Mouse (Mus musculus): Measurements from ENCODE around the gene Srrd. TPM values are rescaled to one million over a fixed set of nuclear protein-coding genes. Genes with fewer than 3 reads are reported as not detected.

Srrd gene
- polyA plus RNA-seq, 1 experiment from 2014 or later, result 53.8 TPM

DNA sequence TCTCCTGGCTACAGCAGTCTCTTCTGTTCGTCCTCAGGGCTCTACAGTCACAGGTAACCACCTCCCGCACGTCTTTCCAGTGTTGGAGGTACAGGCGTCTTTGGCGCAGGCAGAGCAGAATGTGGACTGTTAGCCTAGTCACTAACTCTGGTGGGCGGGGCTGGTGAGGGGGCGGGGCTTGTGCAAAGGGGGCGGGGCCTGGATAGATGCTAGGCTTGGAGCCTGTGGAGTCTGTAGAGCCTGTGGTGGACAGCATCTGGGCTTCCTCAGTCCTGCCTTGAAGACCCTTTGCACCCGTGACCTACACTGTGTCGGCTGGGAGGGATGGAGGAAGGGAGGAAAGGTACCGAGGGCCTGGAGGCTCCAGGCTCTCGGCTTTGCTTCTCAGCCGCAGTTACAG is 13.1 kb upstream of the Srrd start, which contains the start of gene Gm6583:
TSS of gene Gm6583 (minus strand) at position 124 of the 400 bp plus-strand sequence.
- no peaks in the 10 kb centered on the region for H3K9me3 ChIP-seq
- no peak for ATAC-seq
- 67% methylated on average over 13 of the region's 13 CpGs for WGBS

GRCm38 (mm10) chr5:112355493-112355892 is 12.7 kb upstream of the Srrd start:
- WGBS, result 88% methylated on average over 6 of the region's 6 CpGs
- no peak overlapping the region for H3K27ac ChIP-seq

More for the DNA sequence above, 13.1 kb upstream of the Srrd start, which contains the start of gene Gm6583:
- Histone ChIP-seq H3K4me1 (replicated peaks) (no peaks in the 10 kb centered on the region), H3K4me3 (replicated peaks) (no peak within 1 kb of the TSS), H3K27ac (no peak within 1 kb of the TSS), H3K4me2 (replicated peaks) (no peak within 1 kb of the TSS), H3K36me3 (peaks cover 76% of the 10 kb centered on the region), H3K27me3 (no peaks in the 10 kb centered on the region), H3K9ac (replicated peaks) (no peak within 1 kb of the TSS)

GRCm38 (mm10) chr5:112349169-112349568 is 6.3 kb upstream of the Srrd start:
- WGBS, result 95% methylated on average over 8 of the region's 8 CpGs

More at GRCm38 (mm10) chr5:112355493-112355892, 12.7 kb upstream of the Srrd start:
- H3K9me3 ChIP-seq, result no peaks in the 10 kb centered on the region
- H3K4me1 ChIP-seq (replicated peaks), result no peaks in the 10 kb centered on the region
- H3K36me3 ChIP-seq, result peaks cover 80% of the 10 kb centered on the region
- no peaks in the 10 kb centered on the region for H3K27me3 ChIP-seq
- H3K4me3 ChIP-seq (replicated peaks), result no peak overlapping the region
- no peak for ATAC-seq
- H3K9ac ChIP-seq (replicated peaks), result no peak overlapping the region
- no peak overlapping the region for H3K4me2 ChIP-seq (replicated peaks)

DNA sequence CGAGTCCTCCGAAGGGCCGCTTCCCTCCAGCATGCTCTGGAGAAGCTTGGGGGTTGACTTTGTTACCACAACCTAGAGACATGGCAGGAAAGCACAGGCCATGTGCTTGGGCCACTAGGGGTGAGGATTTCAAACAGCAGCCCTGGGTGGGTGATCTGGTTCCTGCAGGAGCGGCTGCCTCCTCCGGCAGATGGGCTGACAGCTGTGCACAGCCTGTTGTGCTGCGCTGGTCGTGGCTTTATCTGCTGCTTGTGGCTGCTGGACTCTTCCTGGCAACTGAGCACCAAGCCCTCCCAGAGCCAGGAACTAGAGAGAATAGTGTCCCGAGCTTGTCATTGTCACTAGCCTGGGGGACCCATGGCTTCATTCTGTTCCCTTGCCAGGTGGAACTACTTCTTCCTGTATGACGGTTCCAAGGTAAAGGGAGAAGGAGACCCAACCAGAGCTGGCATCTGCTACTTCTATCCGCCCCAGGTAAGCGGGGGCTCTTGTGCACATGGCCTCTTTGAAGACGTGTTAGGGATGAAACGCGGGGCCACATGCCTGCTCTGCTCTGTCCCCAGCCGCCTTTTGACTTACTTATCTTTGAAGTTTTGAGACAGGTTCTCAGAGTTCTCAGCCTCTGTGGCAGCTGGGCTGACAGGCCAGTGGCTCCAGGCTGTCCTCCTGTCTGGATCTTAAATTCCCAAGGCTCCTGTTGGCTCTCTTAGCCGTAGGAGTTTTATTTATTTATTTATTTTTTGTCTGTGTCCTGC is 3.5 kb upstream of the Srrd start:
- ATAC-seq, result no peak
- Histone ChIP-seq H3K9me3 (no peaks in the 10 kb centered on the region), H3K4me2 (replicated peaks) (no peak overlapping the region; the same call in 1 of the 2 replicates), H3K9ac (replicated peaks) (peak overlapping the region; percentile 51), H3K4me1 (replicated peaks) (peaks cover 43% of the 10 kb centered on the region), H3K27ac (no peak overlapping the region), H3K36me3 (peaks cover 47% of the 10 kb centered on the region), H3K27me3 (no peaks in the 10 kb centered on the region), H3K4me3 (replicated peaks) (no peak overlapping the region)
- WGBS, result 89% methylated on average over 16 of the region's 16 CpGs

More at GRCm38 (mm10) chr5:112349169-112349568, 6.3 kb upstream of the Srrd start:
- ATAC-seq, result no peak
- no peaks in the 10 kb centered on the region for H3K9me3 ChIP-seq
- no peak overlapping the region for H3K4me2 ChIP-seq (replicated peaks)
- H3K27me3 ChIP-seq, result no peaks in the 10 kb centered on the region
- H3K4me3 ChIP-seq (replicated peaks), result no peak overlapping the region
- H3K9ac ChIP-seq (replicated peaks), result no peak overlapping the region
- H3K36me3 ChIP-seq, result peaks cover 71% of the 10 kb centered on the region
- H3K4me1 ChIP-seq (replicated peaks), result peaks cover 22% of the 10 kb centered on the region
- H3K27ac ChIP-seq, result no peak overlapping the region

- no peak overlapping the region for H3K4me3 ChIP-seq (replicated peaks)
- peaks cover 36% of the 10 kb centered on the region for H3K36me3 ChIP-seq
- no peaks in the 10 kb centered on the region for H3K27me3 ChIP-seq
- H3K9me3 ChIP-seq, result no peaks in the 10 kb centered on the region
- no peak for ATAC-seq
- WGBS, result 81% methylated on average over 6 of the region's 6 CpGs
- peak overlapping the region; percentile 36; the same call in 1 of the 2 replicates for H3K9ac ChIP-seq (replicated peaks)
- H3K4me2 ChIP-seq (replicated peaks), result no peak overlapping the region
- no peak overlapping the region for H3K27ac ChIP-seq
- peaks cover 43% of the 10 kb centered on the region for H3K4me1 ChIP-seq (replicated peaks)
These were observed 1.5 kb upstream of the Srrd start for GRCm38 (mm10) chr5:112344092-112344960.

- Histone ChIP-seq H3K36me3 (peaks cover 35% of the 10 kb centered on the region), H3K27ac (peak overlapping the region; percentile 55), H3K9me3 (no peaks in the 10 kb centered on the region), H3K27me3 (no peaks in the 10 kb centered on the region), H3K4me3 (replicated peaks) (peak overlapping the region; percentile 85), H3K4me2 (replicated peaks) (peak overlapping the region; percentile 84), H3K9ac (replicated peaks) (peak overlapping the region; percentile 89), H3K4me1 (replicated peaks) (peaks cover 43% of the 10 kb centered on the region)
- peak; percentile 86 for ATAC-seq
- WGBS, result under 1% methylated on average over 19 of the region's 24 CpGs
These were observed 360 bp upstream of the Srrd start for GRCm38 (mm10) chr5:112343205-112343595.

DNA sequence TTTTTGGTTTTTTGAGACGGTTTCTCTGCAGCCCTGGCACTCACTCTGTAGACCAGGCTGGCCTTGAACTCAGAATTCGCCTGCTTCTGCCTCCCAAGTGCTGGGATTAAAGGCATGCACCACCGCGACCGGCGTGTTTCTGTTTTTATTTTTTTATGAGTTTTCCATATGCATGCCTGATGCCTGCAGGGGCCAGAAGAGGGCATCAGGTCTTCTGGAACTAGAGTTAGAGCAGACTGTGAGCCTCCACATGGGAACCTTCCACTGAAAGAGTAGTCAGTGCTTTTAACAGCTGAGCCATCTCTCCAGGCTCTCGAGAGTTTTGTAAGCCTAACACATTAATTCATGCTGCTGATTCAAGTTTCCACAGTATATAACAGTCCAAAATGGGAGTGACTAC is 3.6 kb downstream of the Srrd start:
- Histone ChIP-seq H3K4me1 (replicated peaks) (peaks cover 21% of the 10 kb centered on the region), H3K9ac (replicated peaks) (no peak overlapping the region), H3K4me3 (replicated peaks) (no peak overlapping the region), H3K36me3 (peaks cover 57% of the 10 kb centered on the region), H3K27ac (no peak overlapping the region), H3K9me3 (no peaks in the 10 kb centered on the region), H3K4me2 (replicated peaks) (no peak overlapping the region), H3K27me3 (no peaks in the 10 kb centered on the region)
- no peak for ATAC-seq
- WGBS, result 63% methylated on average over 7 of the region's 7 CpGs

DNA sequence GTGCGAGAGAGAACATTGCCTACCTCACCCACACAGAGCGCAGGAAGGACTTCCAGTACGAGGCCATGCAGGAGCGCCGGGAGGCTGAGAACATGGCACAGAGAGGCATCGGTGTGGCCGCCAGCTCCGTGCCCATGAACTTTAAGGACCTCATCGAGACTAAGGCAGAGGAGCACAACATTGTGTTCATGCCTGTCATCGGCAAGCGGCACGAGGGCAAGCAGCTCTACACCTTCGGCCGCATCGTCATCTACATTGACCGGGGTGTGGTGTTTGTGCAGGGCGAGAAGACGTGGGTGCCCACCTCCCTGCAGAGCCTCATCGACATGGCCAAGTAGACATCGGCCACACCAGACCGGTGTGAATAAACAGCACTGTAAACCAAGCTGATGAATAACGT is 5.8 kb downstream of the Srrd start:
- Histone ChIP-seq H3K9ac (replicated peaks) (no peak overlapping the region), H3K27me3 (no peaks in the 10 kb centered on the region), H3K27ac (no peak overlapping the region), H3K4me1 (replicated peaks) (peaks cover 5% of the 10 kb centered on the region), H3K4me2 (replicated peaks) (no peak overlapping the region), H3K36me3 (peaks cover 80% of the 10 kb centered on the region), H3K4me3 (replicated peaks) (no peak overlapping the region), H3K9me3 (no peaks in the 10 kb centered on the region)
- WGBS, result 94% methylated on average over 22 of the region's 22 CpGs
- no peak for ATAC-seq

DNA sequence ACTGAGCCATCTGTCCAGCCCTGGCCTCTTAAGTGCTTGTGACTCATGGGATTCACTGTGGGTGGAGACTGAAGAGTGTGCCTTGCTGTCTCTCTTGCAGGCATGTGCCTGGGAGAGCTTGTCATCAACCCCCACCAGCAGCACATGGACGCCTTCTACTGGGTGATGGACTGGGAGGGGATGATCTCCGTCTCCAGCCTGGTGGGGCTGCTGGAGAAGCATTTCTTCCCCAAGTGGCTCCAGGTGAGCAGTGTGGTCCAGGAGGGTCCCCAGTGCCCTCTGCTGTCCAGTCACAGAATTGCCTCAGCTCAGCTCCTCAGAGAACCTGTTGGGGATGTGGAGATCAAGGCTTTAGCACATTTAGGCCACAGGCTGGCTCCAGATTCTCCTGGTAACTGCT is 7.4 kb downstream of the Srrd start:
- ATAC-seq, result peak; percentile 34
- no peaks in the 10 kb centered on the region for H3K9me3 ChIP-seq
- no peak overlapping the region for H3K27ac ChIP-seq
- no peaks in the 10 kb centered on the region for H3K27me3 ChIP-seq
- WGBS, result 28% methylated on average over 2 of the region's 2 CpGs
- no peak overlapping the region for H3K4me2 ChIP-seq (replicated peaks)
- no peak overlapping the region for H3K4me3 ChIP-seq (replicated peaks)
- no peak overlapping the region for H3K9ac ChIP-seq (replicated peaks)
- H3K36me3 ChIP-seq, result peaks cover 95% of the 10 kb centered on the region
- no peaks in the 10 kb centered on the region for H3K4me1 ChIP-seq (replicated peaks)

- ATAC-seq, result no peak
- Histone ChIP-seq H3K9ac (replicated peaks) (no peak overlapping the region), H3K36me3 (peaks cover 75% of the 10 kb centered on the region), H3K9me3 (no peaks in the 10 kb centered on the region), H3K4me3 (replicated peaks) (no peak overlapping the region), H3K27ac (no peak overlapping the region), H3K27me3 (no peaks in the 10 kb centered on the region), H3K4me2 (replicated peaks) (no peak overlapping the region), H3K4me1 (replicated peaks) (peaks cover 25% of the 10 kb centered on the region)
- 94% methylated on average over 14 of the region's 14 CpGs for WGBS
These were observed 12.9 kb downstream of the Srrd start for GRCm38 (mm10) chr5:112329805-112330564.

GRCm38 (mm10) chr5:112327854-112328253 is 15.0 kb downstream of the Srrd start:
- Histone ChIP-seq H3K9ac (replicated peaks) (no peak overlapping the region), H3K27ac (no peak overlapping the region), H3K4me3 (replicated peaks) (peak overlapping the region; percentile 97; the same call in 1 of the 2 replicates), H3K27me3 (peaks cover 4% of the 10 kb centered on the region; the same call in 1 of the 2 replicates), H3K4me1 (replicated peaks) (peaks cover 26% of the 10 kb centered on the region), H3K36me3 (peaks cover 54% of the 10 kb centered on the region), H3K4me2 (replicated peaks) (no peak overlapping the region), H3K9me3 (no peaks in the 10 kb centered on the region)
- ATAC-seq, result no peak
- WGBS, result 95% methylated on average over 15 of the region's 15 CpGs
